Mouse (Mus musculus) adrenal gland (tissue): Measurements from ENCODE around the gene Gipr.
"Not testable (repeated sequence)": the region's sequence is repeated elsewhere in the genome, so short reads cannot be mapped to it uniquely, and the experiment has no call there.

Experiments used
- intact Hi-C: fragments of 180-260 bp; cut with DNase I; formaldehyde crosslinking; loops from one replicate; pipeline ENCODE4 v1.15.1; 2025

Gipr gene

DNA sequence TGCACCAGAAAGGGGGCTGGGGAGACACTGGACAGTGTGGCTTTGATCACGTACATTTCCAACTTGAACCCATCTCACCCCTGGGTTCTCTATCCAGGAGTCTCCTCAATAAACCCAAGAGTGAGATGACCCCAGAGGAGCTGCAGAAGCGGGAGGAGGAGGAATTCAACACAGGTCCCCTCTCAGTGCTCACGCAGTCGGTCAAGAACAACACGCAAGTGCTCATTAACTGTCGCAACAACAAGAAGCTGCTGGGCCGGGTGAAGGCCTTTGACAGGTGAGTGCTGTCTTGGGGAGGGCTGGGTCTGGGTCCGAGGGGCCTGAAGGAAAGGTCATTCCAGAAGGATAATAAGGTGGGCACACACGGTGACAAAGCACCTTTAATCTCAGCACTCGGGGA is 14.8 kb downstream of the Gipr start:
- intact Hi-C loops, result not testable (repeated sequence)

DNA sequence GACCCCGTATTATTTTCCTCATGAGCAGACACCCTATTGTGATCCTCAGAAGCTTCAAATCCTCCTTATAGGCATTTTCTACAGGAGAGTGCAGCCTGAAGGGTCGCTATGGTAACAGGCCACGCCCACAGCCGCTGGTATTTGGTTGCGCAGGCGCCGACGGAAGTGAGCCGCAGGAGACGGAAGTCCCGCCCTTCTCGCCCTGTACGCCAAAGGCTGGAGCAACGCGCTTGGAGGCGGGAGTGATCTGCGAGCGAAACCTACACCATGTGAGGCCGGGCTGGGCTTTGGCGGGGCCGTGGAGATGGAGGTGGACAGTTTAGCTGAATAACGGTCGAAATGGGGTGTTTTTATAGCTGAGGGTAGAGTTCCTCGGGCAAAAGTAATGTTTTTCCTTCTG is 16.3 kb downstream of the Gipr start, which contains the start of gene Snrpd2:
Snrpd2 (plus strand) TSS at position 97 of the 400 bp plus-strand sequence.
- intact Hi-C loops, result no loop called here

DNA sequence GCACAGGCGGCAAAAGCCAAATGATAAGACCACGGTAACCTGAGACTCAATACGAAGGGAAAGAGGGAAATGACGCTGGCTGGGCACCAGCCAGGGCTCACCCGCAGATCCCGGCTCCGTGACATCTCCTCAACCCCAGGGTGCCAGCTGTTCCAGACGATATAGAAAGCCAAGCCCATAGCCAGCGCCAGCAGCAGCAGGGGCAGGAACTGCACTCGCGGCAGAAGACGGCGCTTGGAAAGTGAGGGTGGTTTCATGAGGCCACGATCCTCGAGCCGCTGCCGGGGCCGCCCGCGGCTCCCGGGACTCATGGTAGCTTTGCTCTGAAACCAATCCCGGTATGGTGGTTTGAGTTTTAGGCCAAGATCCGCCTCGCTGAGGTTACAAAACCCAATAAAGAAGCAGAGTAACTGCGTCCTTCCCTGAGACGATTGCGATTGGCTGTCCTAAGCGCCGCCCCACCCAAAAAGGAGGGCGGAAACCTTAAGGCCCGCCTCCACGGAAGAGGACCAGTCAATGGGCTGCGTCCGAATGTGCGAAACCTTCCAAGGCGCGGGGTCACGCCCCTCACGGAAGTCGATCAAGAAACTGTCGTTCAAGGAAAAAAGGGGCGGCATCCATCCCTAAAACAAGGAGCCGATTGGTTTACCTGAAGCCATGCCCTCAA is 16.9 kb downstream of the Gipr start, which contains the start of gene Qpctl:
Qpctl (minus strand) TSS at position 417 of the 667 bp plus-strand sequence.
- intact Hi-C loops, result no loop called here

DNA sequence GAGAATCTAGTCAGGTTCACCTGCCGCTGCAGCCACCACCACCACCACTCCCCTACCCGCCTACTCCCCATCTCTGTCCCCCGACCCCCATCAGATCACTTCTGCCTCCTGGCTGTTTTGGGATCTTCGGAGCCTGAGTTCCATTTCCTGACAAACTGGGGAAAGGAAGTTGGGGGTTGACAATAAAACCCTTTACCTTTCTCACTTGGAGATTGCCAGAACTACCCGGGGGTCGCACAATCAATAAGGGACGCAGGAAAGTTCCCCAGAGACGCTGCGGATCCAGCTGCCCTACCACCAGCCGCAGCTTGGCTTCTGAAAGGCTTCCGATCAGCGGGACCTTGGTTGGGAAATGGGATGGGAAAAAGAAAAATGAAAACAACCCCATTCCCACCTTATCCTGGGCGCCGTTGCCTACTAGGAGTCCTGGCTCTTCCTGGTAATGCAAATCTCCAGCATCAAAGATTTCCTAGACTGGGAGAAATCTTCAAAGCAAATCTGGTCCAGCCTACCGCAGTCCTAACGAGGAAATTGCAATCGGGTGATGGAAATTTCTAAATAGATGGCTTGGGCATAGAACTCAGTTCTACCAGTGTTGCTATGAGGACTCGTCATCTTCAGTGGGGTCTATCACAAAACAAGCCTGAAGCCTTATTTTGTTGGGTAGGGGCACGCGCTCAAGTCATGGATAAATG is 17.6 kb downstream of the Gipr start:
- intact Hi-C loops, result no loop called here

DNA sequence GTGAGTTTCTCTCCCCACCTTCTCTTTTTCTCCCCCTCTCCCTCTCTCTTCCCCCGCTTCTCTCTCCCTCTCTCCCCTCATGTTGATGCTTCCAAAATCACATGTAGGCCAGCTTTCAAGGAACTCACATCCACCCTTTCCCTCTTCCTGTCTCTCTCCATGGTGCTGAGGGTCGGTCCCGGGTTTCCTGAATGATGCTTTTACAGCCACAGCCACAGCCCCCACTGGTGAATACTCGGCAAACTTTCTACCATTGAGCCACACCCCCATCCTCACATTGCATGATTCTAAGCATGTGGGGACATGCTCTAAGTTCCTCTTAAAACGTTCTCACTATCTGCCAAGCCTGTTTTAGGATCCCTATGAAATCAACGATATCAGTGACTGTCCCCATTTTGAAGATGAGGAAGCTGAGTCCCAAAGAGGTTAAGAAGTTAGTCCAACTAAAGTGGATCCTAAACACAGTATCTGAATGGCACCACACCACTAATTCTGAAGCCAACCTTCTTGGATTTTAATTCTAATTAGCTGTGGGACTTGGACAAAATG is 18.4 kb downstream of the Gipr start:
- intact Hi-C loops, result no loop called here

DNA sequence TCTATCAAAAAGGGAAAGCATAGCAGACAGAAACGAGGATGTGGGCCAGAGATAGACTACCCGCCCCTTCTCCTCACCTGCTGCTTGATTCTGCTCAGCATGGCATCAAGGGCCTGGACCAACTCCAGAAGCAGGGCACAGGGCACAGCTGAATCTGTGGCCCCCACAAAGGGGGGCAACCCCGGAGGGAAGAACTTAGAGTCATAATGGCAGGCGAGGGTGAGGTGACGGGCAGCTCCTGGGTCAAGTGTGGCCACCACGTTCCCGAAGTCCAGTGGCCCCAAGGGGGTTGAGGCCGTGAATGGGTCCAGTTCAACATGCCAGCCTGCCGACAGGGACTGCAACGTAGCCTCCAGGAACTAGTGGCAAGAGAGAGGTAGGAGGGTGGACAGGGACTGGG is 19.1 kb downstream of the Gipr start:
- intact Hi-C loops, result no loop called here

DNA sequence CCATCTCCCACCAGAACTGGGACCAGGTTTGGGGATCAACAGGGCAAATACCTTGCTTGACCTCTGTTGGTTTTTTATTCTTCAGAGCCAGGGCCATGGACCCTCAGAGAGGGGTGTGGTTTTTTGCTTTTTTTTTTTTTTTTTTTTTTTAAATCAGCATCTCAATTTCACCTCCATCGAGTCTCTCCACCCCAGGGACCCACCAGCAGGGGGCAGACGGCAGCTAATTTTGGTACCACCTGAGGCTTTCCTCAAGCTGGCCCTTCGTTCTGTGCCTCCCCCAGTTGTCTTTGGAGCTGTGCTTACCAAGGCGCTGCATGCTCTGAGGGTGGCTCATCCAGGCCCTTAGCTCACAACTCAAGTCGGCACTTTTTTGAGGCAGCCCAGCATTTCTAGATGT is 28.5 kb downstream of the Gipr start:
- intact Hi-C loops, result no loop called here

DNA sequence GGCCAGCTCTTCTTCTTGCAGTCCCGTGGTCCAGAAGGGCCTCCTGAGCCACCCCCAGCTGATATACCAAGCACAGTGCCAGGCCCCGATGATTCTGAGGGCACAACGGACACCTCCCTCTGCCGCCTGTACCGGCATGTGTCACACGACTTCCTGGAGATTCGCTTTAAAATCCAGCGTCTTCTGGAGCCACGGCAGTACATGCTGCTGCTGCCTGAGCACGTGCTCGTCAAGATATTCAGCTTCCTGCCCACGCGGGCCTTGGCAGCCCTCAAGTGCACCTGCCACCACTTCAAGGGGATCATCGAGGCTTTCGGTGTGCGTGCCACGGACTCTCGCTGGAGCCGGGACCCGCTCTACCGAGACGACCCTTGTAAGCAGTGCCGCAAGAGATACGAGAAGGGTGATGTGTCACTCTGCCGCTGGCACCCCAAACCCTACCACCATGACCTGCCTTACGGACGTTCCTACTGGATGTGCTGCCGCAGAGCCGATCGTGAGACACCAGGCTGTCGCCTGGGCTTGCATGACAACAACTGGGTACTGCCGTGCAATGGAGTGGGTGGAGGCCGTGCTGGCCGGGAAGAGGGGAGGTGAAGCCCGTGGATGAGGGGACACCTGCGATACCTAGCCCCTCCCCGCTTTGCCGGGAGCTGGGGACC is 29.1 kb downstream of the Gipr start:
- intact Hi-C loops, result no loop called here

DNA sequence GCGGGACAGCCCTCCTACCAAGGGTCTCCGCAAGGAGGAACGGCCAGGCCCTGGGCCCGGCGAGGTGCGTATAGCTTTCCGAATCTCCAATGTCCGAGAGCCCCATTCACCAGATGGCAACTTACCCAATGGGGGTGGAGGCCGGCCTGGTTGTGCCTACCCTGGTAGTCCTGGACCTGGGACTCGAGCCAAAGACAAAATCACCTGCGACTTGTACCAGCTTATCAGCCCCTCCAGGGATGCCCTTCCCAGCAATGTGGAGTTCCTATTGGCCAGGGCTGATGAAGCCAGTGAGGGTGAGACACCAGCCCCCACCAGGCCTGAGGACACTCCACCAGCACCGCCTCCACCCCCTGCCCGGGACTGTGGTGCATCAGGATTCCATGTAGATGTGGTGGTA is 29.8 kb downstream of the Gipr start:
- intact Hi-C loops, result no loop called here

DNA sequence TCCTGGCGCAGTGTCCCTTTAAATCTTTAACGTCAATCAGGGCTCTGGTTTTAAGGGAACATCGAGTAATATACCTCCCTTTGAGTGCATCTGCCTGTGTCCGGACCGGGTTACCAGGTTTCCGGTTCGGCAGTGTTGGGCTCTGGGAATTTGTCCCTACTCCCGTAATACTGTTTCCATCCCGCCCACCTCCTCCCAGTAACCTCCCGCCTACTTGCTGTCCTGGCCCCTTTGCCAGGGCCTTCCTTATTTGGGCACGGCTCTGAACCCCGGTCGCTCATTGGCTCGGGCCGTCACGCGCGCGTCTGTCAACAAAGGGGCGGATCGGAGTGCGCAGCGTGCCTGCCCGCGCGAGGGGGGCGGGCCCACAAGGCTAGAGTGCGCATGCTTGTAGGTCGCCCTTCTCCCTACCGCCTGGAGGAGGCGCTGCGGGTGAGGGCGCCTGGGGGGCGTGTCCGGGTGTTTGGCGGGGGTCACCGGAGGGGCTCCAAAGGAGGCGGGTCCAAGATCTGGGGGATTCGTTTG is 34.5 kb downstream of the Gipr start:
- intact Hi-C loops, result no loop called here

DNA sequence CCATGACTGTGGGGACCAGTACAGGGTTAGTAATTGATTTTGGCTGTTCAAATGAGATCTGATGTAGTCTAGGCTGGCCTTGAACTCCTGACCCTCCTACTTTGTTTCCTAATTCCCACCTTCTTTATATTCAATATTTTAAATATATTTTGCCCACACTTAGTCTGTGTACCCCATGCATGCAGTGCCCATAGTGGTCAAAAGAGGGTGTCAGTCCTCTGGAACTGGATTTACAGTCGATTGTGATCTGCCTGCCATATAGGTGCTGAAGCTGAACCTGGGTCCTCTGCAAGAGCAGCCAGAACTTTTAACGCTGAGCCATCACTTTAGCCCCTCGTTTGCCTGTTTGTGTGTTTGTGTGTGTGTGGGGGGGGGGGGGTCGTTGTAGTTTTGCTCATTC is 35.3 kb downstream of the Gipr start:
- intact Hi-C loops, result no loop called here

DNA sequence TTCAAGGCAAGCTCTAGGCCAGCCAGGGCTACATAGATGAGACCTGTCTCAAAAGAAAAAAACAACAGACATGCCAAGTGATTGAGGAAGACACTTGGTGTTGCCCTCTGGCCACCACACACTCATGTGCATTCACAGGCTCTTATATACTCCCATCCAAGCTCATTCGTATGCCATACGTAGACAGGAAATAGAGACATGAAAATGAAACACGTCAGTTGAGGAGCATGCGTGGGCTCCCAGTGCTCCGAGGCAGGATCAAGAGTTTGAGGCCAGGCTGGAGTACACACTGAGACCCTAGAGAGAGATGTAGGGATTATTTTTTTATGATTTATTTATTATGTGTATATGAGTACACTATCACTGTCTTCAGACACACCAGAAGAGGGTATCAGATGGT is 36.5 kb downstream of the Gipr start:
- intact Hi-C loops, result no loop called here

DNA sequence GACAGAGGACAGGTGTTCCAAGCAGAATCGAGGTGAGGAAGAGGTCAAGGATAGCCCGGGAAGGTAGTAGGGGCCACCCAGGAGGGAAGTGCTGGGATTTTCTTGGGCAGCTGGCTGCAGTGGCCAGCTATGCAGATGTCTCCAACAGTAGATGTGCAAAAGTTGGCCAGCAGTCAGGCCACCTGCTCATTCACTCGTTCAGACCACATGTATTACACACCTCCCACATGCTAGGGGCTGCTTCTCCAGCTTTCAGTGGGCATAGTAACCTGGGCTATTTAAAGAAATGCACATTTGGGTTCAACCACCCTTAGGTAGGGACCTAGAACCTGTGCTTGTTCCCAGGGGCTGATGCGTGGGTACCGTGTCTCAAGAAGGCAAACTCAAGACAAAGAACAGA is 38.2 kb downstream of the Gipr start:
- intact Hi-C loops, result no loop called here

DNA sequence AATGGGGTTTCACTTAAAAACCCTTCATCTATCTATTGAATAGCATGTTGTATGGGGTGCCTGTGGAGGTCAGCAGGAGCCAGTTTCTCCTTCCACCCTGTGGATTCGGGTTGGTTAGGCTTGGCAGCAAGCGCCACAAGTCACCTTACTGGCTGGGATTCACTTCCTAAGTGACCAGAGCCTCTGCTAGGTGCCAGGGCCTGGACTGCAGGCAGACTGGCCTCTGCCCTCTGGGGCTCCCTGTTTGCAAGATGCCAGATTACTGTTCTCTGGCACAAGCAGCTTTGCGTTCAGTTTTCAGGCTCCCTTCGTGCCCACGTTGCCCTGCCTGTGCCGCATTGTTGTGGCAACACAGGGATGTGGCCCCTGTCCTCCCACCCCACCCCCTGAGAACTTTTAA is 41.2 kb downstream of the Gipr start:
- intact Hi-C loops, result no loop called here

DNA sequence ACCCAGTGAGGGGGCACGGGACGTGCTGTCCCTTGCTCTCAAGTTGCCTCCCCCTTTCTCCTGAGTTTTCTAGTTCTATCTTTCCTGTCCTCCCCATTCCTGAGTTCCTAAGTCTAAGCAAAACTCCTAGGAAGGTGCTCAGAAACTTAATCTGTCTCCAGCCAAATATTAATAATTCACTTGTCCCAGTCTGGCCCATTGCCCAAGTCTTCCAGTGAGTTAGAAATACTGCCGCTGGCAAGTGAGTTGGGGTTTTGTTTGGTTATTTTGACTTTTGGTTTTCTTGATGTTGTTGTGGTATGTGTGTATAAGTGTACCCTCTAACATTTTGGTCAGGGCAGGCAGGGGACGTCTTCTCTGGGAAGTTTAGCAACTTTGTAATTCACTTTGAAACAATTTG is 44.2 kb downstream of the Gipr start:
- intact Hi-C loops, result no loop called here

DNA sequence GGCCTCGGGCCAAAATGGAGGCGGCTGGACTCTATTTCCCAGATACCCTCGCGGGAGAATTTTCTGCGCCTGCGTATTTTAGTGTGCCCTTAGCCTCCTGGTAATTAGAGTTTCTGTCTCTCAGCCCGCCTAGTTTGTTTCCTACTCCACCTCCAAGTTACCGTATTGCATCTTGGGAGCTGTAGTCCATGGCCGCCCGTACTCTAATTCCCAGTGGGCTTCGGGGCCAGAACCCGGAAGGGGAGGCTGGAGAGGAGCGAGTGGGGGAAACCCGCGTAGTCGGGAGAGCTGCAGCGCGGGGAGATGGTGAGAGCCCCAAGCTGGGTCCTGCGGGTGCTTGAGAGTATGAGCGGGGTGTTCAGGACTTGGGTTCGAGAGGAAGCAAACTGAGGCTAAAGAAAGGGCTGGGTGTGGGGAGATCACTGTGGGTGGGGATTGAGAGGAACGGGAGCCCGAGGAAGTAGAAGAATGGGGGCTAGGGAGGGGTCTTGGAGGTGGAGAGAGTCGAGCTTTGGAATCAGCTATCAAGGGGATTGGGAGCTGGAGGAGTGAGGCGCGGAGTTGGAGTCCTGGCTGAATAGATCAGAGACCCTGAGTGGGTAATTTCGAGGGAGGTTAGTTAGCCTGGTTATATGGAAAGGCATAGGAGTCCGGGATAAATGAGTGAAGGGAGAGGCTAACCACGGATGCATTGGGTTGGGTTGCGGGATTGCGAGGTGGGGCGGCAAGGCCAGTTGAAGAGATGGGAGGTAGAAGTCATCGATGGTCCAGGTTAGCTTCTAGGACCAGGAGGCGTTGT is 46.1 kb downstream of the Gipr start, which contains the start of gene Fbxo46:
Fbxo46 (plus strand) TSS at position 229 of the 799 bp plus-strand sequence.
- intact Hi-C loops, result no loop called here

DNA sequence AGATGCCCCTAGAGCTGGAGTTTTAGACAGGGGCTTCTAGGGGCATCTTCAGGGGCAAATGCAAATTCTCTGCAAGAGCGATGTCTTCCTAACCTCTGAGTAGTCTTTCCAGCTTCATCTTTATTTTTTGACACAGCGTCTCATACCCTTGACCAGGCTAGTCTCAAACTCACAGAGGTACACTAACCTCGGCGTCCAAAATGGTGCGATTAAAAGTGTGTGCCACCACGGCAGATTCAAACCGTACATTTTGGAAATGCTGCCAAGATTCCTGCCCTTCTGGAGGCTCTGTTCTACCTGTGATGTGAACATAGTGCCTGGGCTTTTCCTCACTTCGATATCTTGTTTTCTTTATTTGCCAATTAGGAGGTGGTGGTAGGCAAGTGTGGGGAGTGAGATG is 46.8 kb downstream of the Gipr start:
- intact Hi-C loops, result no loop called here

DNA sequence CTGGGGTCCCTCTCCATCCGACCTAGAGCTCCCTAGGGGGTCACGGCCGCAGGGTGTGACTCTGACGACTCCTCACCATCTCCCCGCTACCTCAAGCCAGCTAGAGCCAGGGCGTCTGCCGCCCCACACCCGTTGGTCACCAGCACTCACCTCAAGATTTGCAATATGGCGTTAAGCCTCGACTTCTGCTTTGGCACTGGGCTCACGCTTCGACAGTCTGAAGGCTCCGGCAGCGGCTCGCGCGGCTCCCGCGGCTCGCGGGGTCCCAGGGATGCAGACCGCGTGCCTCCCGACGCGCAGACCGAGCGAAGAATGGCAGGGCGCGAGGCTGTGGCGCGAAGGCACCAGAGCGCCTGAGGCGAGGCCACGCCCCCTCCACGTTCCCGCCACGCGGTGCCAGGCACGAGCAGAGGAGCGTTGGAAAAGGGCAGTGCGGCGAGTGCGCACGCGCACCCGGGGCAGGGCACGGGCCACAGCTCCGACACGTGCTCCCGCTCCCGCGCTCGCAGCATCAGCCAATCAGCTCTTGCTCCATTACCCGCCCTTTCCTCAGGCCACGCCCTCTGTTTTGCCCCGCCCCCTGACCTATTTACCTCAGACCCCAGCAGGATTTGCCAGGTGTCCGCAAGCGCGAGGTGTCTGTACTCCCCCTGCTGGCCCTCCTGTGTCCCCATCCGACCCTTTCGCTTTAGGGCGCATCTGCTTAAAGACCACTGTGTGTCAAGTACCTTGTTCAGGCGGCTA is 47.7 kb downstream of the Gipr start, which contains the start of gene Gm4969:
Gm4969 (minus strand) TSS at position 341 of the 744 bp plus-strand sequence.
- intact Hi-C loops, result no loop called here

DNA sequence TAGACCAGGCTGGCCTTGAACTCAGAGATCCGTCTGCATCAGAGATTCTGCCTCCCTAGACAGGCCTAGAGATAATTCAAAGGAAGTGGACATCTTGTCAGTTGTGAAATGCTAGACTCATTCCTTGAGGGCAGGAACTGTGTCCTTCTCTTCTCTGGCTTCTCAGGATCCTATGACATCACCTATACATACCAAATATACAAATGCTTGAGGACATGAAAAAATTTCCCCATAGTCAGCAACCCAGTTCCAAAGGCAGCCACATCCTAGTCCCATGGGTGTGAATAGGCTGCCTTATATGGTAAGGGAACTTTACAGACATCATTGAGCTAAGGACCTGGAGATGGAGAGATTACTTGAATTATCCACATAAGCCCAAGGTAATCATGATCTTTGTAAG is 56.4 kb downstream of the Gipr start:
- intact Hi-C loops, result no loop called here

DNA sequence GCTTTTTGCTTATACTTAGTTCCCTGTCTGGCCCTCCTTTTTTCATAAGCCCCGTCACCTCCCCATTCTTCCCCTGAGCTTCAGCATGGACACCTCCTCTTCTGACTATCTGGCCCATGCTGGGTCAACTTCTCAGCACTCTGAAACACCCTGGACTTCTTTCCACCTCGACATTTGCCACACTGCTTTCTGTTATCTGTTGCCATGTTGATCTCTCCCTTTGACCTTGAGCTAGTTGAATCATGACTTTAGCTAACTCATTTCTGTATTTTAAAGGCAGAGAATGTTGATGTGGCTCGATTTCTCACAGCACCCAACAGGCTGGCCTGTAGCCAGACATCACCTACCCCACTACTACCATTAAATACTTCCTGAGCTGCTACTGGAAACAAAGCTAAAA is 58.5 kb downstream of the Gipr start:
- intact Hi-C loops, result no loop called here
